Mouse (Mus musculus) liver, adult (tissue): ENCODE measurements around the gene Slc10a2.

Source experiments
- GATA4 ChIP-seq: IDR thresholded peaks from 2 replicates; pipeline ENCODE4 v1.6.1; 2014; ENCODE audit warnings: mild to moderate bottlenecking, low read length; ENCODE audit not compliant: insufficient replicate concordance

Slc10a2 gene

GRCm38 (mm10) chr8:5105186-5105585, at the start of gene Slc10a2:
TSS of gene Slc10a2 (minus strand) at chr8:5105351.
- TF ChIP-seq GATA4, result no peak

GRCm38 (mm10) chr8:5129322-5129829, 24.2 kb upstream of the Slc10a2 start:
- no peak for TF ChIP-seq GATA4

GRCm38 (mm10) chr8:5106855-5107254, 1.7 kb upstream of the Slc10a2 start:
- no peak; the same call in 1 of the 2 replicates for TF ChIP-seq GATA4

- TF ChIP-seq GATA4, result no peak
Measured at GRCm38 (mm10) chr8:5095392-5095791, 9.8 kb downstream of the Slc10a2 start.

- no peak for TF ChIP-seq GATA4
Measured at GRCm38 (mm10) chr8:5073654-5074293, 31.4 kb downstream of the Slc10a2 start.

- TF ChIP-seq GATA4, result no peak
Measured at GRCm38 (mm10) chr8:5058888-5059287, 46.3 kb downstream of the Slc10a2 start.

GRCm38 (mm10) chr8:5038811-5039561, 66.2 kb downstream of the Slc10a2 start:
- no peak for TF ChIP-seq GATA4
